Mouse (Mus musculus) embryo, embryonic 11.5 days (tissue): Measurements from ENCODE around the gene Kcnj9.

Experiments
- DNase-seq: peaks from one replicate; pipeline ENCODE4 v3.0.0-alpha.2; 2012; ENCODE audit warnings: low read depth, low spot score

Kcnj9 gene

DNA sequence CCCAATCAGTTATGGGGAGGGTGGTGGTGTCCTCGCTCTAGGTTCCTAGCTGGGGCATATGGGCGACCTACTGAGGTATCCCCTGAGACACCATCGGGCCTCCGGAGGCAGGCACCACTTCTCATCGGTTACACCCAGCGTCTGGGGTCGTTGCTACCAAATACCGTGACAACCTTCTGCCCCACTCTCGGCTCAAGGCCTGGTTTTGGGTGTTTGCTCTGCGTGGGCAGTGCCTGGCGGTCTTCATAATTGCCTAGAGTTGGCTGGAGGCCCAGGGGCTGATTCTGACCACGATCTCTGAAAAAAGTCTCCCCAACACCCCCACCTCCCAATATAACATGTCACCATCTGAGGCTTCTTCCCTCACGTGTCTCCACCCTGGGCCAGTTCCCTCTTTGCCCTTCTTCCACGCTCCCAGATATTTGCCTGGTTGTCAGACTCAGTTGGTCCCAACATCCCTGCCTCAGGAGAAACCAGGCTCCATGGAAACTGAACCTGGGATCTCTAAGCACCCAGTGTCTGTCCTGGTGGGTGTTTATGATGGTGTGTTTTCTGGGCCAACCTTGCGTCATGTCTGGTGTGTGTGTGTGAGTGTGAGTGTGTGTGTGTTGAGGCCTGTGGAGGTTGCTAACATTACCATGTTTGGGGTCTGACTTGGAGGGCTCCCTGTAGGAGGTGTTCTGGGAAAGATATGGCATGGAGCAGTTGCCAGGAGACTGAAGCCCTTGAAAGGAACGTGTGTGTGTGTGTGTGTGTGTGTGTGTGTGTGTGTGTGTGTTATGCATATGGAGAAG lies 16.2 kb downstream of the Kcnj9 start:
- DNase-seq, result no peak

DNA sequence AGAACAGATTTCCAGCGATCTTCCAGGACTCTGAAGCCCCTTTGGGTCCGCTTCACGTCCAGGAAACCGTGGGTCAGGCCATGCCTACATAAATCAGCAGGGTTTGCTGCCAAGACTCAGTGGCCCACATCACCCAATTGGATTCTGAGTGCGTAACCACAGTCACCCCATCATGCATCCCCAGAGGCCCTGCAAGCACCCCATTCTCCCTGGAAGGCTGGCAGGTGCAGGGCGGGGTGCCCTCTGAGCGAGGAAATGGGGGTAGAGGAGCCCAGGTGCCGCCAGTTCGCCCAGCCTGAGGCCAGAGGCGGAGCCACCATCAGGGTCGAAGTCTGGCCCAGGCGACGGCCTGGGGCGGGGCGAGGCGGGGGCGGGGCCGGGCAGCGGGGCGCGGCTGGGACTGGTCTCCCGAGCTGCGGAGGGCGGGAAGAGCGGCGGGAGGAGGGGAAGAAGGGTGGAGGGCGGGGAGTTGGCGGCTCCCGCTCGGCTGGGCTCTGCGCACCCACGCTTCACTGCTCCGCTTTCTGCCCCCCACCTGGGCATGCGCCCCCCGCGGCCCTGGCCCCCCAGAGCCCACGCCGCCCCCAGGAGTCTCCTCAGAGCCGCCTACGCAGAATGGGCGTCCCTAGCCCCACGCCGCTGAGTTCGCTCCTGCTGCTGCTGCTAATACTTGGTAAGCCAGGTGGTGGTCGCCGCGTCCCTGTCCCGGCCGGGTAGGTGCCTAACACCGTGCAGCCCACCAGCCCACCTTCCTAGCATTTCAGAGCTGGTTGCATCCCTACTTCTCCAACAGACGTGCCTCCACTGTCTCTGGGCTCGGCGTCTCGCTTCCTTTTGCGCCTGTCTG lies 17.0 kb downstream of the Kcnj9 start:
- DNase-seq, result peak; percentile 68

DNA sequence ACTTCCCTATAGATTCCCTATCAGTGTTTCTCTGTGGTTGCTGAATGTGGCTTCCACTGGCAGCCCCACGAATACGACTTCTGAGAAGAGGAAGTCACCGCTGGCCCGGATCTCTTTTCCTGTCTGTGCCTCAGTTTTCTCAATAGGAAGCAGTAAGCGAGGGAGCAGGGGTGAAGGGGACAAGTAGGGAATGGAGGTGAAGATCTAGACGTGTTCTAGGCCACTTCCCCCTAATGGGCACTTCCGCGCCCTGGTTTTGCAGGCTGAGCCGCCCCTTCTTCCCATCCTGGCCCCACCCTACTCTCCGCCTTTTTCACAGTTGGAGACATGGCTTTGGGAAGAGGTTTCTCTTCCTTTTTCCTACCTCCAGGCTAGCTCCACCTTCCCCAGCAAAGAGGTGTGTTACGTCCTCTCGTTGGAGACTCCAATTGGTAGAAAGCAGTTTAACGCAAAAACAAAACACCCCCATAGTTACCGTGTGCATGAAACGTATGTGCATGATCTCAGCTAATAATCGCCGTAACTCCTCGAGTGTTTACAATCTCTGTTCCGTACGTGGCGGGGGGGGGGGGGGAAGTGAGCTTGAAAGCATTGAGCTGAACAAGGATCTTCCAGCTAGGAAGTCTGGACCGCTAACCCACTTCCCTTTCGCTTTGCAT lies 17.7 kb downstream of the Kcnj9 start:
- no peak for DNase-seq

- peak; percentile 93 for DNase-seq
Observed at GRCm38 (mm10) chr1:172309699-172310398, 19.3 kb downstream of the Kcnj9 start.

DNA sequence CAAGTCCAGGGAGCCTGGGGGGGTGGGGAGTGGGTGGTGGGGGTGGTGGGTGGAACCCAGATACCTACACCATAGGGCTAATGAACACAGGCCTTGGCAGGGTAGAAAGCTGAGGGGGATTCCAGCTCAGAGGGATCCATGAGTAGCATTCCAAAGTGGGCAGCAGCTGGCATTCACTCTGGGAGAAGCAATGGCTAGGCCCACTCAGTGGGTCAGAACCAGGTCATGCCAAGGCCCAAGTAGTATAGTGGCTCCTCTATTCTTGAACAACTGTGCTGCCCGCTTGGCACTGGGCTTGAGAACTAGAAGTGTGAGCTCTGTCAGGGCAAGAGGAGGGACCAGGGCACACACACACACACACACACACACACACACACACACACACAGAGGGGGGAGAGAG lies 20.7 kb downstream of the Kcnj9 start:
- no peak for DNase-seq

GRCm38 (mm10) chr1:172307936-172308335 lies 21.2 kb downstream of the Kcnj9 start:
- DNase-seq, result no peak

- DNase-seq, result no peak
Observed at GRCm38 (mm10) chr1:172306885-172307284, 22.2 kb downstream of the Kcnj9 start.

DNA sequence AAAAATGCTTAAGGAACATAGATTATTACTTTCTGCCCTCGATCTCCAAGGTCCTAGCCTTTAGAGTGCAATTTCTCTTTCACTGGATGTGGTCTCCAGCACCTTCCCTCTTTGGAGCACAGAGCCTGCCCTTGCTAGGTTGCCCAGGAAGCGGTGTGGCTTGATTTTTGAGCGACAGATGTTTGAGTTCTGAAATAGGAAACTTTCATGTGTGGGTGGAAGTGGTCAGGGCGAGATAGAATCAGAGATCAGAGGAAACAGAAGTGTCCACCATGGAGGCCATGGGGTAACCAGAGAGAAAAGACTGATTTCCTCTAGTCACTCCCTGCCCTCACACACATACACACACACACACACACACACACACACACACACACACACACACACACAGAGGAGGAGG lies 22.9 kb downstream of the Kcnj9 start:
- DNase-seq, result no peak

GRCm38 (mm10) chr1:172305635-172306034 lies 23.5 kb downstream of the Kcnj9 start:
- DNase-seq, result no peak

GRCm38 (mm10) chr1:172305153-172305552 lies 24.0 kb downstream of the Kcnj9 start:
- no peak for DNase-seq

GRCm38 (mm10) chr1:172304443-172304842 lies 24.7 kb downstream of the Kcnj9 start:
- no peak for DNase-seq

DNA sequence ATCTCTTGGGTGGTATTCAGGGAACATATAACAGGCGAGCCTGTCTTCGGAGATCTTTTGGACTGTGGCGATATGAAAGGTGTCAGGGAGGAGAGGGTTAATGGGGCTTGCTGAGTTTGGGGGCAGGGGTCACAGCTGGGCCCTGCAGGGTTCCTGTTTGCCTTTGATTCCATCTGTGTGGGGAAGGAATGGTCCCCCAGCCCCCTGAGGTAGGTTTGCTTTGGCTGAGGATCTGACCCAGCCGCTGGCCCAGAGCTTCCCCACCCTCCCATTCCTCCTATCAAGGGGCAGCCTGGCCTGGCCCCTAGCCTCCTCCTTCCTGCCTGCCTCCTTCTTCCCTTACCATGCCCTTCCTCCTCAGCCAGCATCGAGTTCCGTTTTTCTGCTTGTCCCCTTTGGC lies 26.3 kb downstream of the Kcnj9 start:
- DNase-seq, result no peak

DNA sequence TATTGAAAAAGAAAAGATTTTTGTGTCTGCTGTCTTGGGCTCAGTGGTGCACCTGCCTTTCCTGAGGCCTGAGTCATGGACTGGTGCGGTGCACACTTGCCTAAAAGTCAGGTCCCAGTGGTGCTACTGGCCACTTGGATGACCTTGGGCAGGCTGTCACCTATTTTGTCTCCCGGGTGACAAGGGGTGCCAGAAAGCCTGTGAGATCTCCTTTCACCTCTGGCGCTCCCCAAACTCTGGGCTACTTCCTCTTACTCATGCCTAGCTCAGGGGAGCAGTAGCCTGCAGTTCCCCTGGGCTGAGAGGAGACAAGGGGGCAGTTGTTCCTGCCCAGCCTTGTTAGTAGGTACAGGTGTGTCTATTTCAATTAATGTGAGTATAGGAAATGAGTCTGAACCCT lies 26.8 kb downstream of the Kcnj9 start:
- DNase-seq, result no peak

- DNase-seq, result no peak
Observed at GRCm38 (mm10) chr1:172301180-172301579, 27.9 kb downstream of the Kcnj9 start.

DNA sequence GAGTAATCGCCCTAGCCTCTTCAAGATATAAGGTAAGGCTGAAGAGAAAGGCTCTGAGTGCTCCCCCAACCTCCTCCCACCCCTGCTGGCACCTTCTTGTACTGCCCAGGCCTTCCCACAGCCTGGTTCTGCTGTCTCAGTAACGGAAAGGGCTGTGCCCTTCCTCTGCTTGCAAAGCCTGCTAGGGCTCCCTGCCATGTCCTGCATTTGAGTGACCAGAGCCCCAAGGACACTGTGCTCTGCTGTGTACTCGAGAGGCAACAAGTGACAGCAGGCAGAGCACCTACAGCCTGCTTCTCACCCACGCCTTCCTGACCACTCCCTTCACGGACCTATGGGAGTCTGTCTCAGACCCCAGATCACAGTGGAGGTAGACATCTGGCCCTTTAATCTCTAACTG lies 28.9 kb downstream of the Kcnj9 start:
- no peak for DNase-seq

DNA sequence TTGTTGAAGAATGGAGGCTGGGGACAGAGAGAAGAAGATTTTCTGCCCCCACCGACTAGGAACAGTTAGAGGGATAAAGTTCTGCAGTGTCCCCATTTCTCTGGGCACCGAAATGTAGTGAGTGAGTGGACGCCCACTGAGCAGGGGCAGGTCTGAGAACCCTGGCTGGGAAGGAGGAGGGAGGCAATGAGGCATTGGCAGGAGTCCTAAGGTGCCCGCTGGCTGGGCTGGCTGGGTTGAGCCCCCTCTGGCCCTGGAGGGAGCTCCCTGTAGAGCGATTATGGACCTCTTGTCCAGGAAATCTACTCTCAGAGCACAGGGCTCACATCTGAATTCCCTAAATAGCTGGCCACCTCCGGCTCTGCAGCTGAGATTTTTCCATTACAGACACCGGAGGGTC lies 29.6 kb downstream of the Kcnj9 start:
- DNase-seq, result no peak

DNA sequence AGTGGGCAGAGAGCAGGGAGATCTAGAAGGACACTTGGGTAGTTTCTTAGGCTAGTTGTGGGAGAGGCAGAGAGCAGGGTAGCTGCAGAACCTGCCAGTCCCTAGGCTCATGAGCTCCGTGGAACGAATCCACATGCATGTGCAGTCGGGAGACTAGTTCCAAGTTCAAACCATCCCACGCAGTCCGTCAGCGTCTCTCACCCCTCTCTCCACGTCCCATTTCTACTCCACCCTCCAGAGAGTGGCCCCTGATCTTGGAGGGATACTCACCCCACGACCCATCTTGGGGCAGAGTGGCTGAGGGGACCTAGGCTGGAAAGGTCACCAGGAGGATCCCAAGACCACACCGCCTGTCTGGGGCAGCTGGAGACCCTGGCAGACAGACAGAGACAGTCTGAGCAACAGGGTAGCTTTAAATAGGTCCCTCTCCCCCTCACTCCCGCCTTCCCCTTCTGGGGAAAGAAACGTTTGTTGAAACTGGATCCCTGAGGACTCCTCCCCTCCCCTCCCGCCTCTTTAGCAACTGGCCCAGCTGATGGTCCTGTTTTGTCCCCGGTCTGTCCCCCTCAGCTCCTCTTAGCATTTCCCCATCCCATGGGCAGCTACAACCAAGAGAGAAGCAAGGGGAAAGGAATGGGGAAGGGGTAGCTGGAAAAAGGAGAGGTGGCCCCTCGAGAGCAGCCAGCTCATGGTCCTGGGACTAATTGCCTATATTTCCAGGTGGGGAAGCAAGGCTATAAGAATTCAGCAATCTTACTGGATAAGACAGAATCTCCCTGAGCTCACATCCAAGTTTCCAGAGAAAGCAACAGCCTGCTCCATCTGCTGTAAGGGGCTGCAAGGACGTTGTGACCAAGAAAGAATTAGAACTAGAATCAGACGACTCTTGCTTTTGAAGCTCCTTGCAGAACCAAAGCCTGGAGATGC lies 31.2 kb downstream of the Kcnj9 start, which contains the start of gene Atp1a2:
Gene Atp1a2, minus strand, starts transcription at position 454 of the 927 bp plus-strand sequence.
- DNase-seq, result no peak

GRCm38 (mm10) chr1:172296816-172297510 lies 32.2 kb downstream of the Kcnj9 start:
- no peak for DNase-seq

GRCm38 (mm10) chr1:172295751-172296197 lies 33.3 kb downstream of the Kcnj9 start:
- no peak for DNase-seq

- no peak for DNase-seq
Observed at GRCm38 (mm10) chr1:172293449-172293848, 35.7 kb downstream of the Kcnj9 start.
